In genomic region chr4:119004178-119004577, GRCm38 (mm10) we compare ENCODE assay signal across 10 mouse cellular contexts. TPM values are rescaled to one million over a fixed set of nuclear protein-coding genes. Genes with fewer than 3 reads are reported as not detected.
A peak's percentile ranks its signal among the peaks of the same experiment; 100 is the strongest.
DNase-seq lines count a peak whose midpoint lies in the region; TF ChIP-seq lines count a peak whose summit lies in the region.
"Had no signal": no experiment of that assay in that cellular context is flagged by ENCODE, and none has a peak within 500 bp of the region (broad histone marks: within the 10 kb centered on the region; RNA-seq: fewer than 3 reads in every experiment).

No protein-coding gene starts in this region.

- no peak overlapping the region for H3K4me3 ChIP-seq in left cerebral cortex, adult 2 months
- H3K4me3 ChIP-seq: heart, embryonic 13.5 days had no signal

- peak; percentile 44 for TF ChIP-seq CTCF in left cerebral cortex, adult 2 months (IDR thresholded peaks at IDR 0.05)

- DNase-seq in adrenal gland, adult 2 months: peak; percentile 45
- no peak for DNase-seq in adrenal gland, adult 8-10 months
- DNase-seq in left cerebral cortex, adult 2 months (ENCODE audit: extremely low spot score in 1 of 2, low spot score in 2 of 2): no peak
- DNase-seq in left cerebral cortex, adult 8-10 months (ENCODE audit: low spot score in 2 of 2): no peak
- DNase-seq in ZHBTc4 (ENCODE audit: low read depth, low spot score): peak; percentile 49
- peak; percentile 61 for DNase-seq in kidney, postnatal 14 days
- DNase-seq in thymus, postnatal 0 days (ENCODE audit: low spot score): no peak
- DNase-seq in thymus, postnatal 14 days: no peak

- H3K27ac ChIP-seq in left cerebral cortex, adult 2 months: no peak overlapping the region
- H3K27ac ChIP-seq: heart, embryonic 13.5 days had no signal

- intact Hi-C loops in left cerebral cortex, adult 2 months (cut with DNase I): loop anchor here (2.0 kb wide), 1 partner anchor 105 kb away; the partner anchor contains the start of gene Slc2a1

RNA-seq across cellular contexts. Expression of gene Lao1, which starts 42.8 kb away (rescaled TPM):
- total RNA-seq in adrenal gland, adult 2 months (2021): under 1 TPM in 1 of 2 experiments, not detected in 1; 0.12 TPM
- not detected in 2 replicates for polyA plus RNA-seq in adrenal gland, adult 2 months (2012; rRNA removed)
- total RNA-seq in adrenal gland, adult 8-10 months (2022): not detected
- total RNA-seq in left cerebral cortex, adult 2 months (2021): under 1 TPM in 1 of 2 experiments, not detected in 1; 0.23 TPM
- under 1 TPM in 2 of 4 experiments, not detected in 2; 0.37 to 0.42 TPM for total RNA-seq in left cerebral cortex, adult 8-10 months (2022)
- 0.05 and 0.10 TPM in 2 replicates for polyA plus RNA-seq in thymus, postnatal 0 days (2015; fragmentation: Nextera tagmentation; extraction: Ambion mirVana)
- polyA plus RNA-seq: heart, embryonic 13.5 days; limb, embryonic 14.5 days had no signal

Comparison
In these comparisons a context has a peak if more than half of its experiments do, and no peak if none do; other contexts are left out.
1. DNase-seq: peak in adrenal gland, adult 2 months (single experiment), ZHBTc4 (single experiment) and kidney, postnatal 14 days (single experiment); none in adrenal gland, adult 8-10 months (single experiment), left cerebral cortex, adult 2 months (0 of 2), left cerebral cortex, adult 8-10 months (0 of 2), thymus, postnatal 0 days (single experiment) and thymus, postnatal 14 days (single experiment).